Mouse (Mus musculus) bone marrow macrophage, adult 2 months (primary cell): ENCODE results near the gene Fktn.

ENCODE experiments used
- CTCF ChIP-seq: IDR thresholded peaks from 2 replicates; pipeline ENCODE4 v1.5.1; 2012; ENCODE audit warnings: low read depth, mild to moderate bottlenecking, low read length, moderate library complexity
- POLR2A ChIP-seq: IDR thresholded peaks from 2 replicates; pipeline ENCODE4 v1.6.1; 2012; ENCODE audit warnings: mild to moderate bottlenecking, low read depth, low read length, borderline replicate concordance

DNA sequence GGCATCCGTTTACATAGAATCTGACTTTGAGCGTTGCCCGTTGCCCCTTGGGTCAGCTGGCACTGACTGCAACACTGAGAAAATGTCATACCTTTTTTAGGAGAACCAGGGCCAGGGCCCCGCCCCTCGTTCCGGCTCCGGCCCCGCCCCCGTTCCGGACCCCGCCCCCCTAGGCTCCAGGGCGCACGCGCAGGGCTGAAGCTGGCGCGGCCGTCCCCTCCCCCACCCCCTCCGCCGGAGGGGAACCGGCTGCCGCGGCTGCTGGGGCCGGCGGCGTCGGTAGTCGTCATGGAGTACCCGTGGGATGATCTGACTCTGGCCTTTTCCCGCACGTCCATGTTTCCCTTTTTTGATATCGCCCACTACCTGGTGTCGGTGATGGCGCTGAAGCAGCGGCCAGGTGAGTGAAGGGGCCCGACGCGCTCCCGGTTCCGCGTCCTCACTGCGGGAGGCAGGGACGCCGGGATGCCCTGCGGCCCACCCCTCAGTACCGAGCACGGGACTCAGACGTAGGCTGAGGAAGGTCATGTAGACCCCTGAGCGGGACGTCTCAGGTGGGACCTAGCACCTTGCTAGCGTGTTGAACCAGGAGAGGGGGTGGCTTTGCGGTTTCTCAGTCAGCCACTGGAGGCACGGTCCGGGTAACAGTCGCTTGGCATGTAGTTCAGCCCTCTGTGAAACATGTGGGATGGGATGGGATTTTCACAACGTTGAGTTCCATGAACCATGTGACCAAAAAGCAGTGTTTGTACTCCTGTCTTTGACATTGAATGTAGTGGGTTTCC is 112.2 kb downstream of the Fktn start, which contains the start of gene Tmem38b:
- no peak for TF ChIP-seq CTCF
- no peak for TF ChIP-seq POLR2A
